Mouse (Mus musculus) induced T-regulatory cell, adult 2 months (primary cell): ENCODE measurements around the gene Gm21976.

ENCODE experiments used
- DNase-seq: peaks from one replicate; pipeline ENCODE4 v3.0.0-alpha.2; 2012; ENCODE audit warnings: low read depth

Gene Gm21976

GRCm38 (mm10) chr13:98297883-98298482 is 18.3 kb downstream of the Gm21976 start:
- peak; percentile 31 for DNase-seq

- peak; percentile 85 for DNase-seq
Measured at GRCm38 (mm10) chr13:98298833-98299758, 19.4 kb downstream of the Gm21976 start.

DNA sequence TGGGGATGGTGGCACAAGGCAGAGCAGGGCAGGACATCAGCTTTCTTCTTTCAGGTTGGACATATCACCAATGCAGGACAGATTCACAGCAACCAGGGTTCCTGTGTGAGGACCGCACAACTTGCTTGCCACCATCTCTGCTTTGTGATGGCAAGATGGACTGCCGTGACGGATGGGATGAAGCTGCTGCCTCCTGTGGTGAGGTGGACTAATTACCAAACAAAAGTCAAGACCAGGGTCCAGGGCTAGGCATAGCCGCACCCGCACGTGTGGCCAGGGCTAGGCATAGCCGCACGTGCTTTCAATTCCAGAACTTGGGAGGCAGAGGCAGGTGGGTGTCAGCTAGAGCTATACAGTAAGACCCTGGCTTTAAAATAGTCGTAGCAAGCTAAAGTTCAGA is 25.6 kb downstream of the Gm21976 start:
- no peak for DNase-seq

GRCm38 (mm10) chr13:98306393-98306792 is 26.7 kb downstream of the Gm21976 start:
- no peak for DNase-seq

GRCm38 (mm10) chr13:98306852-98307475 is 27.3 kb downstream of the Gm21976 start:
- no peak for DNase-seq

- DNase-seq: no peak
Measured at GRCm38 (mm10) chr13:98308004-98308403, 28.3 kb downstream of the Gm21976 start.

- DNase-seq: no peak
Measured at GRCm38 (mm10) chr13:98308724-98309123, 29.0 kb downstream of the Gm21976 start.

DNA sequence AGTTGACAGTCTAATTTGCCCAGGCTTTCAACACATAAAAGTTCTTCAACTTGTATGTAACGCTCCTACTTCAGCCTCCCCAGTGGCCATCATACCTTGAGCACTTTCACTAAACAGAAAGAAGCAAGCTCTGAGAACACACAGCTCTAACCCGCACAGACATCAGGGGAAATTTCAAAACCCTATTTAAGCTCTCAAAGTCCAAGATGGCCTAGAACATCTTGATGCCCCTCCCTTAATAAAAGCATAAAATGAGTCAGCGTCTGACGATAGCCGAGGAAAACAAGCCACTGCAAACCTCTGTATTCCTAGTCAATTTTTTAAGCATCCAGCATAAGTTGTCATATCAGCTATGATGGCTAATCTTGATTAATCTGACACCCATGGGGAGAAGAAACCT is 31.9 kb downstream of the Gm21976 start:
- no peak for DNase-seq

DNA sequence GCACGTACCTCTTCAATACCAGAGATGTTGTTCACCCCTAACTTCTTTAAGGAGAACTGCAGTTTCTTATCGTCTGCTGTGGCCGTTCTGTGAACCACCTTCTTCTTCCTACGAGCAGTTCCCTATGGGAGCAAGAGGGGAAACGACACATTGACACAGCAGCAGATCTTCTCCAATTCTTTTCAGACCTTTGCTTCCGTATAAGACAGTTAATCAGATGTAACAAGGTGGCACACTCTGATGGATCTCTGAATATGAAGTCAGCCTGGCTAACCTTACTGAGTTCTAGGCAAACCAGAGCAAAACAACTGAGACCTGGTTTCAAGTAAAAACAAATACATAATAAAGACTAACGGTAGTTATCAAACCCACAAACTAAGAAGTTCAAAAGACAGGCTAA is 33.9 kb downstream of the Gm21976 start:
- DNase-seq: no peak

DNA sequence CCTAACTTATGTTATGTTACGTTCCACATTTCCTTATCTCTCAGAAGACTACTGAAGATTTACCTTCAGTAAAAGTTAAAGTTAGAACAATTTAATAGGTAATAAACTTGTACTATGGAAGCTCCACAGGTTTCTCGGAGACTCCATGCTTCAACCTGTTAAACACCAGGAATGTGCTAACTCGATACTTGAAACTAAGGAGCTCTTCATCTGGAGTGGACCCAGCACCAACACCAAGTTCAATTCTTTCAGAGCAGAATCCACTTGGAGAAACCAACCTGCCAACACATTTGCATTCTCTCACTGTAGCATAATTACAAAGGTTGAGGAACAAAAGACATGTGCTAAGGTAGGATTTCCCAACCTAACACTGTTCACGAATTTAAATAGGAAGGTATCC is 35.4 kb downstream of the Gm21976 start:
- DNase-seq: no peak

- DNase-seq: no peak
Measured at GRCm38 (mm10) chr13:98316140-98316479, 36.4 kb downstream of the Gm21976 start.

DNA sequence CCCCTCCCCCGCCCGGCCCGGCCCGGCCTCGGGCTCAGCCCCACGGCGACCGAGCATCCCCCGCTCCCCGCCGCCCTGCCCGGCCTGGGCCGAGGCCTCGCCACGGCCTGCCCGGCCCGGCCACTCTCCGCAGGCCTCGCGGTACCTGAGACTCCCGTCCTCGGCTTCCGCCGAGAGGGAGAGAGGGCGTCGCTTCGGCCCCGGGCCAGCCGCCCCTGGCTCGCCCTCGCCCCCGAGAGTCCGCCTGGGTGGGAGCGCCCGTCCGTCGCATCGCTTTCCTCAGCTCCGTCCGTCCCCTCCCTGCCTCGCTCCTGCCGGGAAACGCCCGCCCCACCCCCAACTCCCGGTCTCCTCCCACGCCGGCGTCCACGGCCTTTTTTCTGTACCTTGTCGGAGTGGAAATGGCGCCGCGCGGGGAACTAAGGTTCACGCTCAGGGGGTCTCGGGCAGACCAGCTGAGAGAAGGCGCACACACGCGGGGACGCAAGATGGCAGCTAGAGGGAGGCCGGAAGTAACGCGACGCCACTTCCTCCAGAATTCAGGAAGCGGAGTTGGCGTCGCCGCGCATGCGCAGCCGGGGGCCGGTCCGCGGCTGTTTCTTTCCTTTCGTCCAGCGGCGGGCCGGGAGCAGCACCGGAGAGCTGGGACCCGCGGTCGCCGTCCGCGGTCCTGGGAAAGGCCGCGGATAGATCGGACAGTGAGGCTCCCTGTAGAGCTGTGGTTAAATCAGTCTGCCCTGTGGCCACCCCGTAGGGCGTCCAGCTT is 37.0 kb downstream of the Gm21976 start, which contains the start of gene Btf3:
Gene Btf3, minus strand, starts transcription at position 527 of the 766 bp plus-strand sequence.
- peak; percentile 97 for DNase-seq

DNA sequence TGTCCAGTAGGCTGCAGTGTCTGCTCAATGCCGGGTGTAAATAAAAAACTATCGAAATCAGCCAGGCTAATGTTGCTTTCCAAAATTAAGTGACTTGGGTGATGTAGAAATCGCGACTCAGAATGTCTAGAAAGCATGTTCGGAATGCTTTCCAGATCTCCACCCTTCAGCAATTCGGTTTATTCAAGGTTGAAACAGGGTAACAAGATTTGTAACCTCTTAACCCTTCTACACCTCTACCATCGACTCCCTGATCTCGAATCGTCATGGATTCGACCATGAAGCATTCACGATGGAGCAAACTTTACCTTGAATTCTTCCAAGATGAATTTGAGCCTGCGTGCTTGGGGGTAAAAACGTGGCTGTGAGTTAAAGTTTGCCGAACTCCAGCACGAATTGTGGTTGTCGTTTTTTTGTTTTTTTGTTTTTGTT is 37.6 kb downstream of the Gm21976 start:
- no peak for DNase-seq

GRCm38 (mm10) chr13:98317911-98318310 is 38.2 kb downstream of the Gm21976 start:
- no peak for DNase-seq

GRCm38 (mm10) chr13:98325034-98325433 is 45.3 kb downstream of the Gm21976 start:
- DNase-seq: no peak

DNA sequence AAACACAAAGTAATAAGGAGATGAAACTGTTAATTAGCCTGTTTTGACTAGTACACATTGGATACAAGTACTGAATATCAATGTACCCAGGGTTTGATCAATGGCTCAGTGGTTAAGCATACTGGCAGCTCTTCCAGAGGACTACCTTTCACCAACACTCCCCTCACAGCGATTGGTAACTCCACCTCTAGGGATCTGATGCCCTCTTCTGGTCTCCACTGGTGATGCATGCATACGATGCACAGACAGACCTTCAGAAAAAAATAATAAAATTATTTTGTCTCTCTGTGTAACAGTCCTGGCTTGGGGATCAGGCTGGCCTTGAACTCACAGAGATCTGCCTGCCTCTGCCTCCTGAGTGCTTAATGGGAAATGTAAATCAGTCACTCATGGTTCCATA is 52.4 kb downstream of the Gm21976 start:
- peak; percentile 58 for DNase-seq

GRCm38 (mm10) chr13:98336205-98336604 is 56.5 kb downstream of the Gm21976 start:
- no peak for DNase-seq

GRCm38 (mm10) chr13:98340506-98340905 is 60.8 kb downstream of the Gm21976 start:
- DNase-seq: no peak

DNA sequence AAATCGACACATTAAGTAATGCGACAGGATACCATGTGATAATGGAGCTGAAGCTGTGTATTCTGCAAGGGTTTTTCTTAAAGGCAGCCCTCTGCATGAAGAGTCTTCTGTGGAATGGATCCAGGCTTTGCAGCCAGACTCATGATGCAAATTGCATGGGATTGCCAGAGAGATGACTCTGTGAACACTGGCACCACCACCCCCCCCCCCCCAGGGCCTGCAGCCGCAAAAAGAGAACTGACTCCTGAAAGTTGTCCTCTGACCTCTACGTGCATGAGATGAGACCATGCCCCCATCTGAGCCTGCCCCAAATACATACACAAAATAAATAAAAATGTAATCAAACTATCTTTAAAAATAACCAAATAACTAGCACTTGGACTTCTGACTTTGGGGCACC is 69.8 kb downstream of the Gm21976 start:
- DNase-seq: no peak

- DNase-seq: peak; percentile 62
Measured at GRCm38 (mm10) chr13:98351527-98351926, 71.8 kb downstream of the Gm21976 start.

- no peak for DNase-seq
Measured at GRCm38 (mm10) chr13:98352381-98352975, 72.8 kb downstream of the Gm21976 start.

DNA sequence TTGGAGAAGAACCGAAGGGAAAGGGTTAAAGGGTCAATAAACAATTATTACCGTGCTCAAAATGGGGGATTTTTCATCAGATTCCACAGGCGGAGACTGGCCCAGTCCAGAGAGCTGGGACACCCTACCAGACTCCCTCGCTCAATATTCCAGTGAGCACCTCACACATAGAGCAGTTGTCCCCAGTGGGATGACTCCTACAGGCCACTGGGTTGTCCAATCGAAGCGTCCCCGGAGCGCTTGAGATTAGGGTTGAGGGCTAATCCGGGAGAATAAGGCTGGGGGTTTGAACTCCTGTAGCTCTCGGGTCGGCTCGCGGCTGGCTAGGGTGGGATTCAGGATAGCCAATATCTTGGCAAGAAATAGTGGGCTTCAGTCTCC is 74.0 kb downstream of the Gm21976 start:
- DNase-seq: no peak
